Comparison of ENCODE assay signal across 23 mouse cellular contexts in the genomic region with DNA sequence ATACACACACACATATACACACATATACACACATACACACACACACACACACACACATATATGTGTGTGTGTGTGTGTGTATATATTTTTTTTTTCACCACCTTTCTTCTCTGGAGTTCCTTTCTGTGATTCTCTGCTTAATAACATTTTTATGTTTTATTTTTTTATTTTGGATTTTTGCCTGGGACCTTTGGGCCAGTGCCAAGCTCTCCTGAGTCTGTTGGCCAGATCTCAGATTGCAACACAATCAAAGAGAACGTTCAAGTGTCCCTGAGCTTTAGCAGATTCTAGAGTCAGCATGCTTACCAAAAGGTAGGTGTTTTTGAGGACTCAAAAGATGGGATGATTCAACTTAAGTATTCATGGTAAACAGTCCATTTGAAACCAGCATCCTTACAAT.
A peak's percentile ranks its signal among the peaks of the same experiment; 100 is the strongest.
DNase-seq lines count a peak whose midpoint lies in the region; ATAC-seq and TF ChIP-seq lines count a peak whose summit lies in the region.
"Had no signal": no experiment of that assay in that cellular context is flagged by ENCODE, and none has a peak within 500 bp of the region (broad histone marks: within the 10 kb centered on the region; RNA-seq: fewer than 3 reads in every experiment).

No protein-coding gene starts in this region.

- TF ChIP-seq CTCF in liver, adult 2 months (IDR thresholded peaks at IDR 0.05; ENCODE audit: low read depth, low read length) = no peak

- H3K27me3 ChIP-seq in liver, adult 2 months (ENCODE audit: control insufficient read depth, insufficient read depth, low read length) = no peaks in the 10 kb centered on the region
- no peaks in the 10 kb centered on the region for H3K27me3 ChIP-seq in liver, embryonic 11.5 days (replicated peaks; ENCODE audit: control insufficient read depth, insufficient read depth, low read length)
- H3K27me3 ChIP-seq: CH12.LX; embryonic facial prominence, embryonic 15.5 days; hindbrain, embryonic 12.5 days; Patski had no signal

- H3K36me3 ChIP-seq in liver, adult 2 months (ENCODE audit: control insufficient read depth, insufficient read depth, low read length) = no peaks in the 10 kb centered on the region
- H3K36me3 ChIP-seq in liver, embryonic 11.5 days (ENCODE audit: control insufficient read depth, insufficient read depth, low read length) = no peaks in the 10 kb centered on the region
- H3K36me3 ChIP-seq: embryonic facial prominence, embryonic 15.5 days; forebrain, embryonic 10.5 days; heart, embryonic 10.5 days; hindbrain, embryonic 12.5 days had no signal

- no peaks in the 10 kb centered on the region for H3K79me2 ChIP-seq in liver, adult 2 months (ENCODE audit: control insufficient read depth, insufficient read depth, low read length)

- DNase-seq in liver, adult 2 months (ENCODE audit: extremely low read depth, low read depth, low spot score) = peak; percentile 13
- no peak for DNase-seq in liver, embryonic 11.5 days (ENCODE audit: low spot score)
- peak; percentile 47 to 95 for DNase-seq in adrenal gland, adult (ENCODE audit: inconsistent age in 2 of 2, low spot score in 1 of 2)
- peak; percentile 70 for DNase-seq in adrenal gland, adult 2 months
- peak; percentile 28 for DNase-seq in adrenal gland, postnatal 25 days
- no peak for DNase-seq in embryo, embryonic 9.5 days (ENCODE audit: extremely low spot score)
- DNase-seq in right cerebral cortex, postnatal 36 days (ENCODE audit: low spot score in 2 of 2) = no peak
- DNase-seq: cerebellum, adult 18-20 months; cerebellum, adult 9-11 months; gastrocnemius, postnatal 36 days; heart, adult 11 months; heart, postnatal 10 days; heart, postnatal 4 days had no signal

- no peak overlapping the region for H3K4me3 ChIP-seq in liver, adult 2 months (ENCODE audit: insufficient read depth, low read depth, low read length)
- H3K4me3 ChIP-seq in liver, embryonic 11.5 days (ENCODE audit: low read depth, low read length) = no peak overlapping the region
- H3K4me3 ChIP-seq: embryonic facial prominence, embryonic 15.5 days; erythroblast, embryonic 14.5 days; forebrain, embryonic 10.5 days; heart, embryonic 10.5 days; hindbrain, embryonic 12.5 days had no signal

- no peak overlapping the region for H3K9ac ChIP-seq in liver, adult 2 months (ENCODE audit: low read depth, low read length)
- no peak overlapping the region for H3K9ac ChIP-seq in liver, embryonic 11.5 days (ENCODE audit: low read depth, low read length)
- H3K9ac ChIP-seq: embryonic facial prominence, embryonic 15.5 days; hindbrain, embryonic 12.5 days had no signal

- no peaks in the 10 kb centered on the region for H3K9me3 ChIP-seq in liver, embryonic 11.5 days (ENCODE audit: control insufficient read depth, low read length)
- H3K9me3 ChIP-seq: embryonic facial prominence, embryonic 15.5 days; forebrain, embryonic 10.5 days; heart, embryonic 10.5 days; hindbrain, embryonic 12.5 days had no signal

- WGBS in liver, adult 2 months = 13% methylated on average over 1 of the region's 1 CpGs
- 58% methylated on average over 1 of the region's 1 CpGs for WGBS in liver, embryonic 11.5 days

- H3K27ac ChIP-seq in liver, adult 2 months (replicated peaks; ENCODE audit: insufficient read depth, low read depth, low read length) = no peak overlapping the region
- no peak overlapping the region for H3K27ac ChIP-seq in liver, embryonic 11.5 days (ENCODE audit: low read depth, low read length)
- H3K27ac ChIP-seq: embryonic facial prominence, embryonic 15.5 days; forebrain, embryonic 10.5 days; heart, embryonic 10.5 days; hindbrain, embryonic 12.5 days; hindbrain, postnatal 0 days had no signal

- H3K4me2 ChIP-seq in liver, embryonic 11.5 days = no peak overlapping the region
- H3K4me2 ChIP-seq: embryonic facial prominence, embryonic 15.5 days; hindbrain, embryonic 12.5 days had no signal

- TF ChIP-seq POLR2A in liver, adult 2 months (IDR thresholded peaks at IDR 0.05; ENCODE audit: extremely low read depth, insufficient read depth, low read length) = no peak

- ATAC-seq in liver, embryonic 11.5 days (replicated peaks; ENCODE audit: low FRiP score) = no peak
- ATAC-seq: activated CD4-positive, CD25-positive, alpha-beta regulatory T cell, adult 4 months; forebrain, embryonic 14.5 days; hindbrain, postnatal 0 days; Patski had no signal

- no peaks in the 10 kb centered on the region for H3K4me1 ChIP-seq in liver, adult 2 months (ENCODE audit: control insufficient read depth, insufficient read depth, low read length)
- no peaks in the 10 kb centered on the region for H3K4me1 ChIP-seq in liver, embryonic 11.5 days (replicated peaks; ENCODE audit: control insufficient read depth, insufficient read depth, low read length)
- H3K4me1 ChIP-seq: embryonic facial prominence, embryonic 15.5 days; forebrain, embryonic 10.5 days; heart, embryonic 10.5 days; hindbrain, embryonic 12.5 days had no signal

Comparison
In these comparisons a context has a peak if more than half of its experiments do, and no peak if none do; other contexts are left out.
1. DNase-seq: peak in liver, adult 2 months (single experiment), adrenal gland, adult (2 of 2), adrenal gland, adult 2 months (single experiment) and adrenal gland, postnatal 25 days (single experiment); none in liver, embryonic 11.5 days (single experiment), embryo, embryonic 9.5 days (single experiment) and right cerebral cortex, postnatal 36 days (0 of 2).